Mouse (Mus musculus) heart, adult 2 months (tissue): ENCODE measurements around the gene Sez6.

Experiments used
- CTCF ChIP-seq: fragments of 200-600 bp; IDR thresholded peaks from 2 replicates; pipeline ENCODE4 v1.8.1; 2022; ENCODE audit warnings: antibody characterized with exemption, mild to moderate bottlenecking, moderate library complexity
- EP300 ChIP-seq: fragments of 200-500 bp; IDR thresholded peaks from 2 replicates; pipeline ENCODE4 v1.6.1; 2011; ENCODE audit warnings: low read depth, low read length, control low read depth; ENCODE audit not compliant: insufficient read depth
- POLR2A ChIP-seq: fragments of 200-500 bp; IDR thresholded peaks from 2 replicates; pipeline ENCODE4 v1.6.1; 2011; ENCODE audit warnings: mild to moderate bottlenecking, low read depth, low read length, control low read depth; ENCODE audit not compliant: insufficient read depth

DNA sequence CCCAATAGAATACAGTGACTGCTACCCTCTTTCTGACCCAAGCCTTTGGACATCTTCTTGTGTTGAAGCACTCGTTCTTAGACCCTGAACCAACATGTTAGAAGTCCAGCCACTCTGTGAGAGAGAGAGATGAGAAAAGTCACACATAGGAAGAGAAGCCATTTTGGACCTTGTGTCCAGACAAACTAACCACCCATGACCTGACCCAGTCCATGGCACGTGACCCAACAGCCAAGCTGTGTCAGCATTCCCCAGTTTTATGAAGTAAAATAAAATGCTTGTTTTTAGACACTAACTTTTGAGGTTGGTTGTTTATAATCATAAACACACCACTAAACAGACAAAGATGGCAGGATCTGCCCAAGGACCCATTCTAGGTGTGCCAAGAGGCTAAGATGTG lies 35.6 kb upstream of the Sez6 start:
- no peak for TF ChIP-seq CTCF
- TF ChIP-seq POLR2A: no peak
- TF ChIP-seq EP300: no peak
